Mouse (Mus musculus): Measurements from ENCODE around the gene Fmod. TPM values are rescaled to one million over a fixed set of nuclear protein-coding genes. Genes with fewer than 3 reads are reported as not detected.
A peak's percentile ranks its signal among the peaks of the same experiment; 100 is the strongest.

Gene Fmod
- 10 to 100 TPM; 13.5 to 17.4 TPM for total RNA-seq (2021)
- long read RNA-seq, experiment 1, transcript Fmod-201 (3 exons, 3,120 nt): major isoform, 11 of 18 reads
- long read RNA-seq, experiment 1, partial matches to known transcripts: 6 of 18 reads
- long read RNA-seq, experiment 1, other reads (novel, unspliced or antisense): 1 of 18 reads
- long read RNA-seq, experiment 2, transcript Fmod-201 (3 exons, 3,120 nt): major isoform, 10 of 14 reads
- long read RNA-seq, experiment 2, partial matches to known transcripts: 3 of 14 reads
- long read RNA-seq, experiment 2, other reads (novel, unspliced or antisense): 1 of 14 reads

DNA sequence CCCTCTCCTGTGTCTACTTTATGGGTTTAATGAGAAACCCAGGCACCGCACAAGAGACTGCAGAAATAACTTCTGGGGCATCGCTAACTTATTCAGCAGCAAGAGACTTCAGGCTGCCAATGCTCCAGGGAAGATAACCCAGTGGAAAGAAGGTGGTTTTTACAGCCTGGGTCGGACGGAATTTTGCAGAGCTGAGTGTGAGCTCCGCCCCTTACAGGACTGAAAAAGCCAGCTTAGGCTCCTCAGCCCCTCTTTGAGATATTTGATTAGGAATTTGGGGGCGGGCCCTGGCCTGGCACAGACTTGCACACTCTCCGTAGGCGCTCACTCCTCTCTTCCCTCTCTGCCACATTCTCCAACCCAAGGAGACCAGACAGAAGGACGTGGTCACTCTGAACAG is at the start of gene Fmod:
Gene Fmod, plus strand, starts transcription at position 83 of the 400 bp plus-strand sequence.
- intact Hi-C loops (cut with DNase I): no loop called here

DNA sequence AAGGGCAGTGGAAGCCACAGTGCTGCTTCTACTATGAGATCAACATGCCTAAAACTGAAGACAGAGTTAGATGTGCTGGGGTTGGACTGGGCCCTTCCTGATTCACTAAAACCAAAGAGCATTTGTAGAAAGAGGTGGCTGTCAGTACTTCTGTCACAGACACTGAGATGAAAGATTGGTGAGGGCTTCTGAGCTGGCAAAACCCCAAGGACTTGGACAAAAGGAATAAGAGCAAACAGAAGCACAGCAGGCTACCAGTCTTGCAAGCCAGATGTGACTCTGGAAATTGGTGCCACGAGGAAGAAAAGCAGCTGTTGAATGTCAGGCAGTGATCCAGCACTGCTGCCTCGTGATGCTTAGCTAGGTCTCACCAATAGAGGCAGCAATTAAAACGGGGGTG is 48.2 kb upstream of the Fmod start:
- DNase-seq: peak; percentile 48 to 68
- intact Hi-C loops (cut with DNase I): no loop called here

More for the DNA sequence above, at the start of gene Fmod:
- DNase-seq: no peak

DNA sequence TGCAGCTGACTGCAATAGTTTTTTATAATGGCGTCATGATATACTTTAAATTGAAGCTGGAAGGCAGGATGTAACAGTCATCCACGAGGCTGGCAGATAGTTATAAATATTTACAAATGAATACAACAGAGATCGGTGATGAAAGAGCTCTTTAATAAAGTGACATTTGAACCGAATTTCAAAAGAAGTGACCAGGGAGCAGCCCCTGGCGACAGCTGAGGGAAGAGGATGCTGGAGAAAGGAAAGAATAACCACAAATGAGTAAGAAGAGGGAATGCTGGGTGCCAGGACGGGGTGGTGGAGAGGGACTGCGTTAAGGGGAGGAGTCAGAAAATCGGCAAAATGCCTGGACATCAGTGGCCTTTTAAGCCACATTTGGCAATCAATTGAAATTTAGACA is 45.8 kb upstream of the Fmod start:
- DNase-seq: no peak
- intact Hi-C loops (cut with DNase I): no loop called here

GRCm38 (mm10) chr1:134005490-134005889 is 31.6 kb upstream of the Fmod start:
- intact Hi-C loops (cut with DNase I): no loop called here

DNA sequence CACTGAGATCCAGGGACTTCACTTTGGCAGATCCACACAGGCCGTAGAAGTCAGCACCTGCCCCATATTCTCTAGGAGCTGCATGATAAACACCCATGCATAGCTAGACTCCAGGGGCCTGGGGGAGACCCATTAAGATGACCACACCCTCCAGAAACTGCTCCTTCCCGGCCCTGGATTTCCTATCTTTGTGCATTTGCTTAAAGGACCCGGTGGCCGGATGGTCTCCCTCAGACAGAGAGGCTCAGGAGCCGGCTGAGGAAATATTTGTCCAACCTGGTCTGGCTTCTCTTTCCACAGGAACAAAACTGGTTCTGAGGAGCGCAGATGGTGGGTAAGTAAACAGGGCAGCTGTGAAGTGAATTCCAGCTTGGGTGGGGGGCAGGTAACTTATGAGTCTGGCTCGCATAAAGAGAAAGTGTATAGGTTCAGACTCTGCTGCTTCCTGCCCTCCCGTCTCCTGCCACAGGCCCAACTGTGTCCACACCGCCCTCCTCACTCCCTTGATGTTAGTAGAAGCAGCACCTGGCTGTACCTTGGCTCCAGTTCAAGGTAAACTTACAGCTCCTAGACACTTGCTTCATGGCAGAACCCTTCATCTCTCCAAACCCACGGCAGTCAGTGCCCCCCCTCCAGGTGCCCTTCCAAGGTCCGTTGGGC is 30.8 kb upstream of the Fmod start:
- intact Hi-C loops (cut with DNase I): no loop called here
- no peak for DNase-seq

More at GRCm38 (mm10) chr1:134005490-134005889, 31.6 kb upstream of the Fmod start:
- no peak for DNase-seq

DNA sequence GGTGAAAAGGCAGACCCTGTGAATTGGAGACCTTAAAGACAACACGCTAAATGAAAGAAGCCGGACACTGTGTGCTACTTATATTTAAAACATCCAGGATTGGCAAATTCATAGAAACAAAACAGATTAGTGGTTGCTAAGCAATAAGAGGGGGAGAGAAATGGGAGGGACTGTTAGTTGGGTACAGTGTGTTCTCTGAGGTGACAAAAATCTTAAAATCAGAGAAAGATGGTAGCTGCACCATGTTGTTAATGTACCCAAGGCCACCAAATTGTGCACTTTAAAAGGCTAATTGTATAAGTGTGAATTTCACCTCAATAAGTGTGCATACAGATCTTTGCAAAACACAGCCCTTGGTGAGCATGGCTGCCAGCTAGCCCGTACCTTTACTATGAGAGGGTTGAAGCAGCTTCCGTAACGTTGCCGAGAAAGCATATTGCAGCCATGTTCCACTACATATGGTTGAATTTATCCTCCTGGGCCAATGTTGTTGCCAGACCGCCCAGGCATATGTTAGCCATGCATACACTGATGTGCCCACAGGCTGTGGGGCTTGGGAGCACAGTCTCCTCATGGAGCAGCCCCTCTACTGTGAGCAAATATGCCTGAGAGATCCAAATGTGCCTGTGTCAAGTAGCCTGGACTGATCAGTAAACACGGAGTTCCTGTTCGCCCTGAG is 12.6 kb upstream of the Fmod start:
- intact Hi-C loops (cut with DNase I): no loop called here

DNA sequence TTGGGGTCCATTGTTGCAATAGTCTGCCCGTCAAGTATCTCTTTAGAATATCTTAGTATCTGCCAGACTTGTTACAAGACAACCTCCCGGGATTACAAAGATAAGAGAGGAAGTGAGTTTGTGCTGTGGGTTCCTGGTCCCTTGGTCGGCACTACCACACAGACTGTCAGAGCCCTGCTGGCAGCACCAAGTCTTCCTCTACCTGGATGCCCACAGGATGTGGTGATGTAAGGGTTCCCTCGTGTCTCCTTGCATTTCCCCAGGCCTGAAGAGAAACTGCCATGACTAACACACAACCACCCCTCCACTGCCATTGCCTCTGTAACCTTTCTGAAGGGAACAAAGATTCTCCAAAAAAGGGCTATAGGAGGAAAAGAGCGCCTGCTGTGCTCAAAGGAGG is 11.1 kb upstream of the Fmod start:
- no peak for DNase-seq
- intact Hi-C loops (cut with DNase I): no loop called here

More for the DNA sequence above, 12.6 kb upstream of the Fmod start:
- DNase-seq: no peak

DNA sequence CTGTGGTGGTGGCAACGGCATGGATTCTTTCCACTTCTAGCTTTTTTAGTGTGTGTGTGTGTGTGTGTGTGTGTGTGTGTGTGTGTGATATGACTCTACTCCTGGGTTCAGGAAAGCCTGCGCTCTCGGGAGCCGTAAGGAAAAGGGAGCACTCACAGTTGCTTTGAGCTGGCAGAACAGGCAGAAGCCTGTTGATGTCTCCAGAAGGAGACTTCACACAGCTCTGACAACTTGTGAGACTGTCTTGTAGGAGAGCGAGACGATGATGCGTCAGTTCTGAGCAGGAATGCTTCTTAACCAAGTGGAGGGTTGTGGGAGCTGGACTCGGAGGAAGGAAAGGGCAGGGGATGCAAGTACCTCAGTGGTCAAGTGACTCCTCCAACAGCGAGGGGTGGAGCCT is 10.3 kb upstream of the Fmod start:
- intact Hi-C loops (cut with DNase I): no loop called here
- DNase-seq: no peak

DNA sequence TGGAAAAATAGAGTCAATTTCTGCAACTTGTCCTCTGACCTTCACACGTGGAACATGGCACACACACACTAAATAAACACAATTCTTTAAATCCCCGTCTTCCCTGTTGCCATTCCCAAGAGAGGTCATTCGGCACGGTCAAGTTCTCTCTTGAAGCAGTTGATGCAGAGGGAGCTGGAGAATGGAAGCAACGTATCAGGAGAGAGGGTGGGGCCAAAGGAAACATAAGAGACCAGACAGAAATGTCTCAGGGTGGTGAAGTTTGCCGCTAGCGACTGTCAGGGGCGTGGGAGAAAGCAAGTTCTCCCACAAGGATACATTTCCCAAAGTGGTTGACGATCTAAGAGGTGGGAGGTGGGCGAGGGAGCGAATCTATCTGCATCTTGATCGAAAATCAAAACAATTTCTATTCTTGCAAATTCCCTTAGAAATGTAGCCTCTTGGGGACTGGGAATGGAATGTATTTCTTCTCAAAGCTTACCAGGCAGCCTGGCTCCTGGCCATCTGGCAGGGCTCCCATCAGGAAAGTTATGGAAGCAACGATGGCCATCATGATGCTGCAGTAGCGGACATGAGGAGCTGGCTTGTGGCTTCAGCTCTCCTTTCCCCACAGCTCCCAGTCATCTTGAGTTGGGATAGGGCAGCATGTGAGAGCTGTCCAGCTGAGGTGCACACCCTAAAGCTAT is 8.8 kb upstream of the Fmod start:
- intact Hi-C loops (cut with DNase I): no loop called here
- DNase-seq: peak in 1 of 2 experiments; percentile 46

- intact Hi-C loops (cut with DNase I): no loop called here
- DNase-seq: no peak
Measured at GRCm38 (mm10) chr1:134036492-134036891, 562 bp upstream of the Fmod start.

GRCm38 (mm10) chr1:134038336-134038735 is 1.3 kb downstream of the Fmod start:
- intact Hi-C loops (cut with DNase I): no loop called here
- DNase-seq: no peak

DNA sequence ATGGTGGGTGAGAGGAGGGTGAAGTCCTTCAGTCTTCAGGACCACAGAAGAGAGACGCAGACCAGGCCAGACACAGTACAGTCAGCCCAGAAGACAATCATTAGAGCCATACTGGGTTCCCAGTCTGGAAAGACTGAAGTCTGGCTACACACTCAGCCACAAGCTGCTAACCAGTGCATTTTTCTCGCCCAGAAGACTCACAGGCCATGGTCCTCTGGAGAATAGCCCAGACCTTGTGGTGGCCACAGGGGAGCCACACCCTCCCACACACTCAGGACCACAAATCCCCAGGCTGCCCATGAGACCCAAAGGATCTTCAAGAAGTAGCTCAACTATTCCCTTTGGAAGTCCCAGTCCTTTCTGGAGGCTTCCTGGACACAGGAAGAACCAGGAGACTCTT is 2.3 kb downstream of the Fmod start:
- intact Hi-C loops (cut with DNase I): no loop called here

DNA sequence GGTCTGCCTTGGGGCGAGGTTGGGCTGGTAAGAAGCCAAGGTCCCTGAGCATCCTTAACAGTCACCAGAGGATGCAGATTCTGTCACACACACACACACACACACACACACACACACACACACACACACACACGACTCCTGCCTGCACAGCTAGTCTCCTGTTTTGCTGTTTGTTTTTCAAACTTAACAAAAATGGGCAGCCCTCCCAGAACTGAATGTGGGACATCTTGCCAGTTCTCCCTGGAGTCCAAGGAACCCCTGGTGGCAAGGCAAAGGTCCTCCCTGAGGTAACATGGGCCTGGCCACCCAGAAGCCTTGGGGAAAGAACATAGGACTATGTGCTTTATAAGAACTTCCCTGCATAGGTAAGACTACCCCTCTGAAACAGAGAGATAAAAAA is 4.8 kb downstream of the Fmod start:
- intact Hi-C loops (cut with DNase I): loop anchor here (10.0 kb wide), 1 partner anchor 407 kb away; no protein-coding TSS in a partner anchor
- DNase-seq: no peak

More for the DNA sequence above, 2.3 kb downstream of the Fmod start:
- no peak for DNase-seq

GRCm38 (mm10) chr1:134042341-134042740 is 5.3 kb downstream of the Fmod start:
- intact Hi-C loops (cut with DNase I): loop anchor here (10.0 kb wide), 1 partner anchor 408 kb away; no protein-coding TSS in a partner anchor
- no peak for DNase-seq

GRCm38 (mm10) chr1:134044805-134045204 is 7.8 kb downstream of the Fmod start:
- intact Hi-C loops (cut with DNase I): loop anchor here (10.0 kb wide), 1 partner anchor 410 kb away; no protein-coding TSS in a partner anchor
- DNase-seq: no peak

GRCm38 (mm10) chr1:134045971-134046370 is 8.9 kb downstream of the Fmod start:
- intact Hi-C loops (cut with DNase I): loop anchor here (1.0 to 10.0 kb wide), 2 partner anchors 85 to 411 kb away; no protein-coding TSS in a partner anchor
- peak; percentile 81 to 89 for DNase-seq

- intact Hi-C loops (cut with DNase I): loop anchor here (1.0 to 10.0 kb wide), 2 partner anchors 85 to 412 kb away; no protein-coding TSS in a partner anchor
- DNase-seq: no peak
Measured at GRCm38 (mm10) chr1:134046387-134046786, 9.3 kb downstream of the Fmod start.

GRCm38 (mm10) chr1:134047431-134047830 is 10.4 kb downstream of the Fmod start:
- no peak for DNase-seq
- intact Hi-C loops (cut with DNase I): loop anchor here (10.0 kb wide), 1 partner anchor 413 kb away; no protein-coding TSS in a partner anchor

DNA sequence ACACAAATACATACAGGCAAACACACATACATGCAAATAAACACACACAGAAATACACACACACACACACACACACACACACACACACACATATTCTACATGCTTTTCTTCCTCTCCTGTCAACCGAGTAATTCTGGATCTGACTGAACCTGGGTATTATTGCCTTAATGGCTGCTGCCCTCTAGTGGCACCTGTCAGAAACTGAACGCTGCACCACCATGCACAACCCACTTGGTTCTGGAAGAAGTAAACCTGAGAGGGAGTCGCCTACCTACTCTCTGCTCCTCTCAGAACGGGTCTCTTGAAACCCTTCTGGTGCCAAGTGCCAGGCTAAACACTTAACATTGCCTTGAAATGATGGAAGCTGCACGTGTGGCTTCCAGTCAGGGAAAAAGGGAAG is 11.7 kb downstream of the Fmod start:
- peak; percentile 77 to 85 for DNase-seq
- intact Hi-C loops (cut with DNase I): loop anchor here (1.0 to 10.0 kb wide), 3 partner anchors 137 to 414 kb away; no protein-coding TSS in a partner anchor

- DNase-seq: no peak
- intact Hi-C loops (cut with DNase I): loop anchor here (2.0 to 10.0 kb wide), 2 partner anchors 313 to 415 kb away; no protein-coding TSS in a partner anchor
Measured at GRCm38 (mm10) chr1:134049542-134049941, 12.5 kb downstream of the Fmod start.

All from heart, postnatal 14 days (tissue).